Mouse (Mus musculus) MEL (cell line): ENCODE measurements around the gene Nob1. TPM values are rescaled to one million over a fixed set of nuclear protein-coding genes. Genes with fewer than 3 reads are reported as not detected.

Experiments used
- DNase-seq: peaks from one replicate; pipeline ENCODE4 v3.0.0; 2011; ENCODE audit warnings: low read depth, low spot score
- H3K27ac ChIP-seq: 2 replicates; pipeline ENCODE4 v1.5.1; 2012; ENCODE audit warnings: low read depth, mild to moderate bottlenecking, control low read depth, low read length, moderate library complexity; ENCODE audit not compliant: control insufficient read depth
- H3K27me3 ChIP-seq, 2 experiments: fragments of 150-350 bp in 1 of 2; sonication (generic) in 1 of 2; 2 replicates each; pipeline ENCODE4 v1.6.1; 2012; ENCODE audit warnings: low read length in 2 of 2, mild to moderate bottlenecking in 2 of 2, improper control_type of control experiment in 1 of 2, moderate library complexity in 1 of 2; ENCODE audit not compliant: insufficient read depth in 2 of 2, control insufficient read depth in 1 of 2
- H3K36me3 ChIP-seq, 2 experiments: 2 replicates each; pipeline ENCODE4 v1.6.1; 2012 to 2014; ENCODE audit warnings: low read length in 2 of 2, improper control_type of control experiment in 1 of 2, inconsistent platforms in 1 of 2, mild to moderate bottlenecking in 1 of 2; ENCODE audit not compliant: insufficient read depth in 2 of 2, control insufficient read depth in 1 of 2
- H3K4me1 ChIP-seq, 2 experiments: fragments of 150-350 bp in 1 of 2; sonication (generic) in 1 of 2; 2 replicates each; pipeline ENCODE4 v1.6.1; 2012; ENCODE audit warnings: low read length in 2 of 2, improper control_type of control experiment in 1 of 2, mild to moderate bottlenecking in 1 of 2; ENCODE audit not compliant: insufficient read depth in 2 of 2, control insufficient read depth in 1 of 2
- H3K4me3 ChIP-seq, 2 experiments: fragments of 150-350 bp in 1 of 2; sonication (generic) in 1 of 2; 2 replicates each; pipeline ENCODE4 v1.5.1; 2012; ENCODE audit warnings: low read depth in 2 of 2, low read length in 2 of 2, mild to moderate bottlenecking in 2 of 2, moderate library complexity in 2 of 2, control low read depth in 1 of 2, improper control_type of control experiment in 1 of 2; ENCODE audit not compliant: control insufficient read depth in 1 of 2, insufficient read depth in 1 of 2
- H3K79me2 ChIP-seq: 2 replicates; pipeline ENCODE4 v1.6.1; 2012; ENCODE audit warnings: mild to moderate bottlenecking, low read length, moderate library complexity; ENCODE audit not compliant: control insufficient read depth, poor library complexity, insufficient read depth
- H3K9ac ChIP-seq: 2 replicates; pipeline ENCODE4 v1.6.1; 2012; ENCODE audit warnings: low read depth, mild to moderate bottlenecking, control low read depth, low read length, moderate library complexity; ENCODE audit not compliant: control insufficient read depth, poor library complexity, severe bottlenecking
- H3K9me3 ChIP-seq: fragments of 150-350 bp; sonication (generic); replicated peaks from 2 replicates; pipeline ENCODE4 v1.6.1; 2012; ENCODE audit warnings: mild to moderate bottlenecking, low read length, improper control_type of control experiment, moderate library complexity; ENCODE audit not compliant: insufficient read depth
- CHD1 ChIP-seq: IDR thresholded peaks from 2 replicates; pipeline ENCODE4 v1.6.1; 2012; ENCODE audit warnings: low read depth, mild to moderate bottlenecking, inconsistent platforms, low read length, improper control_type of control experiment
- E2F4 ChIP-seq: IDR thresholded peaks from 2 replicates; pipeline ENCODE4 v1.6.1; 2011; ENCODE audit warnings: low read depth, low read length, improper control_type of control experiment, borderline replicate concordance
- ELF1 ChIP-seq: IDR thresholded peaks from 2 replicates; pipeline ENCODE4 v1.6.1; 2014; ENCODE audit warnings: low read depth, mild to moderate bottlenecking, inconsistent platforms, low read length, improper control_type of control experiment, moderate library complexity
- GATA1 ChIP-seq: IDR thresholded peaks from 2 replicates; pipeline ENCODE4 v1.6.1; 2011; ENCODE audit warnings: low read depth, low read length, improper control_type of control experiment
- HCFC1 ChIP-seq: IDR thresholded peaks from 2 replicates; pipeline ENCODE4 v1.6.1; 2012; ENCODE audit warnings: low read depth, mild to moderate bottlenecking, inconsistent platforms, low read length, improper control_type of control experiment, moderate library complexity
- JUND ChIP-seq: IDR thresholded peaks from 2 replicates; pipeline ENCODE4 v1.6.1; 2011; ENCODE audit warnings: low read depth, mild to moderate bottlenecking, improper control_type of control experiment, low read length
- KAT2A ChIP-seq: conservative IDR thresholded peaks from 2 replicates; pipeline ENCODE4 v1.6.1; 2012; ENCODE audit warnings: low read depth, low read length, improper control_type of control experiment, inconsistent platforms
- MAFK ChIP-seq: IDR thresholded peaks from 2 replicates; pipeline ENCODE4 v1.6.1; 2011; ENCODE audit warnings: low read depth, mild to moderate bottlenecking, low read length, improper control_type of control experiment, borderline replicate concordance
- MAX ChIP-seq: IDR thresholded peaks from 2 replicates; pipeline ENCODE4 v1.6.1; 2011; ENCODE audit warnings: low read length, improper control_type of control experiment
- MXI1 ChIP-seq: IDR thresholded peaks from 2 replicates; pipeline ENCODE4 v1.6.1; 2011; ENCODE audit warnings: mild to moderate bottlenecking, low read depth, low read length, improper control_type of control experiment
- NELFE ChIP-seq: IDR thresholded peaks from 2 replicates; pipeline ENCODE4 v1.6.1; 2011; ENCODE audit warnings: low read depth, low read length, improper control_type of control experiment
- POLR2A ChIP-seq, 2 experiments: IDR thresholded peaks; 2 replicates each; pipeline ENCODE4 v1.6.1; 2011 to 2012; ENCODE audit warnings: low read length in 2 of 2, mild to moderate bottlenecking in 2 of 2, control low read depth in 1 of 2, improper control_type of control experiment in 1 of 2, low read depth in 1 of 2, moderate library complexity in 1 of 2; ENCODE audit not compliant: control insufficient read depth in 1 of 2, insufficient read depth in 1 of 2, poor library complexity in 1 of 2
- SIN3A ChIP-seq: IDR thresholded peaks from 2 replicates; pipeline ENCODE4 v1.6.1; 2012; ENCODE audit warnings: low read length, improper control_type of control experiment, inconsistent platforms
- SMC3 ChIP-seq: IDR thresholded peaks from 2 replicates; pipeline ENCODE4 v1.6.1; 2011; ENCODE audit warnings: low read depth, low read length, improper control_type of control experiment
- UBTF ChIP-seq: IDR thresholded peaks from 2 replicates; pipeline ENCODE4 v1.6.1; 2012; ENCODE audit warnings: low read depth, mild to moderate bottlenecking, inconsistent platforms, low read length, improper control_type of control experiment, moderate library complexity, borderline replicate concordance; ENCODE audit not compliant: insufficient read depth
- USF1 ChIP-seq: IDR thresholded peaks from 2 replicates; pipeline ENCODE4 v1.6.1; 2014; ENCODE audit warnings: low read depth, mild to moderate bottlenecking, inconsistent platforms, low read length, improper control_type of control experiment, moderate library complexity
- ZC3H11A ChIP-seq: IDR thresholded peaks from 2 replicates; pipeline ENCODE4 v1.6.1; 2012; ENCODE audit warnings: low read depth, mild to moderate bottlenecking, inconsistent platforms, low read length, improper control_type of control experiment
- ZKSCAN1 ChIP-seq: IDR thresholded peaks from 2 replicates; pipeline ENCODE4 v1.6.1; 2012; ENCODE audit warnings: low read depth, mild to moderate bottlenecking, inconsistent platforms, low read length, improper control_type of control experiment, moderate library complexity
- ZNF384 ChIP-seq: IDR thresholded peaks from 2 replicates; pipeline ENCODE4 v1.6.1; 2012; ENCODE audit warnings: low read depth, mild to moderate bottlenecking, inconsistent platforms, low read length, improper control_type of control experiment
- polyA plus RNA-seq, 2 experiments: library from polyadenylated mRNA; stranded (reverse) in 1 of 2; unstranded in 1 of 2; fragments of >175 nt in 1 of 2; fragments of >200 nt in 1 of 2; gene quantifications; 2 replicates each; pipeline versions ENCODE4 v1.2.1 to v1.2.4; 2012; ENCODE audit warnings: low replicate concordance in 2 of 2, low read depth in 1 of 2; ENCODE audit not compliant: insufficient read length in 2 of 2, insufficient read depth in 1 of 2, missing spikeins in 1 of 2
- total RNA-seq: library from RNA; depleted of rRNA; stranded (reverse); fragments of 300-350 nt; gene quantifications from 2 replicates; pipeline ENCODE4 v1.2.3, GENCODE M21; 2012

Nob1 gene
- total and polyA plus RNA-seq, 3 experiments = 125 to 200 (median 144) TPM

GRCm38 (mm10) chr8:107399495-107399894 is 25.4 kb downstream of the Nob1 start:
- H3K4me3 ChIP-seq = no peak overlapping the region
- no peaks in the 10 kb centered on the region for H3K9me3 ChIP-seq
- no peak overlapping the region for H3K27ac ChIP-seq
- H3K27me3 ChIP-seq = no peaks in the 10 kb centered on the region
- no peaks in the 10 kb centered on the region; the same call in 1 of the 2 replicates for H3K79me2 ChIP-seq
- peaks cover 9 to 19% of the 10 kb centered on the region in 2 experiments for H3K4me1 ChIP-seq
- no peak for DNase-seq
- TF ChIP-seq POLR2A (IDR thresholded peaks at IDR 0.05; ENCODE audit: control insufficient read depth in 1 of 2, insufficient read depth in 1 of 2, low read depth in 1 of 2, low read length in 2 of 2, poor library complexity in 1 of 2) (no peak), ZC3H11A (no peak), MAX (no peak), KAT2A (no peak), NELFE (no peak), HCFC1 (no peak), MXI1 (no peak), CHD1 (no peak)
- peaks cover 0 to 12% of the 10 kb centered on the region in 2 experiments; a peak in 2 of 4 replicates for H3K36me3 ChIP-seq
- no peak overlapping the region for H3K9ac ChIP-seq

GRCm38 (mm10) chr8:107397665-107398064 is 27.2 kb downstream of the Nob1 start:
- no peaks in the 10 kb centered on the region for H3K9me3 ChIP-seq
- H3K36me3 ChIP-seq = peaks cover 0 to 5% of the 10 kb centered on the region in 2 experiments; a peak in 2 of 4 replicates
- no peaks in the 10 kb centered on the region for H3K27me3 ChIP-seq
- no peak for DNase-seq
- H3K4me1 ChIP-seq = peaks cover 3 to 11% of the 10 kb centered on the region in 2 experiments; a peak in 3 of 4 replicates
- H3K4me3 ChIP-seq = no peak overlapping the region
- TF ChIP-seq ELF1 (no peak), MAFK (no peak), USF1 (no peak), POLR2A (IDR thresholded peaks at IDR 0.05; ENCODE audit: control insufficient read depth in 1 of 2, insufficient read depth in 1 of 2, low read depth in 1 of 2, low read length in 2 of 2, poor library complexity in 1 of 2) (no peak), JUND (no peak), GATA1 (no peak), KAT2A (no peak), UBTF (no peak), ZKSCAN1 (no peak), E2F4 (no peak), ZC3H11A (no peak), MXI1 (no peak), SIN3A (no peak), SMC3 (no peak), ZNF384 (no peak), HCFC1 (no peak)
- TF ChIP-seq, all 39 proteins: peak for 0
- no peak overlapping the region for H3K9ac ChIP-seq
- no peaks in the 10 kb centered on the region for H3K79me2 ChIP-seq
- no peak overlapping the region for H3K27ac ChIP-seq
